Mouse (Mus musculus) cerebellum, adult 2 months (tissue): ENCODE measurements around the gene Il17c.

ENCODE experiments used
- CTCF ChIP-seq: fragments of 200-500 bp; IDR thresholded peaks from 2 replicates; pipeline ENCODE4 v1.5.1; 2011; ENCODE audit warnings: low read depth, mild to moderate bottlenecking, control low read depth, low read length, moderate library complexity, borderline replicate concordance; ENCODE audit not compliant: insufficient read depth
- POLR2A ChIP-seq: fragments of 200-500 bp; IDR thresholded peaks from 2 replicates; pipeline ENCODE4 v1.6.1; 2011; ENCODE audit warnings: low read length, control low read depth, borderline replicate concordance; ENCODE audit not compliant: insufficient read depth

GRCm38 (mm10) chr8:122432443-122433268 lies 10.8 kb downstream of the Il17c start, which contains the start of gene Cyba:
- TF ChIP-seq CTCF, result no peak
- no peak for TF ChIP-seq POLR2A
